Mouse (Mus musculus) 416B (cell line): ENCODE data around the gene Tsc22d1.
A peak's percentile ranks its signal among the peaks of the same experiment; 100 is the strongest.

Experiments
- DNase-seq: peaks from one replicate; pipeline ENCODE4 v3.0.0; 2011; ENCODE audit warnings: low read depth

The Tsc22d1 gene

GRCm38 (mm10) chr14:76414862-76415780 is at the start of gene Tsc22d1:
Gene Tsc22d1 (plus strand): TSS chr14:76414961.
- DNase-seq, result no peak

DNA sequence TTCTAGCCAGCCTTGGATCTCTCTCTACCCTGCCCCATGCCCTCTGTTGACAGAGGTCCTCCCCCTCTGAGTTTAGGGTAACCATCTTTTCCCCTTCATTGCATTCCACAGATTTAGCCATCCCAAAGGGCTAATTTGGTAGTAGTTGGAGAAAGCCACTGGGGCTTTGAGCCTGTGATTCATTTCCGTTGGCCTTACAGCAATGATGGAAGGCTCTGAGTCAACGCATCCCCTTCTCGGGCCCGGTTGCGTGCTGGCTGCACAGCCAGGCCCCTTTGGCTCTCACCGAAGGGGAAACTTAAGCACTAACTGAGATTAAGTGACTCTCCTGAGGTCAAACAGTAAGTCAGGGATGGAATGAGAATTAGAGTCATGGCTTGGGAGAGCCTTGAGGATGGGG is 41.1 kb upstream of the Tsc22d1 start:
- DNase-seq, result peak; percentile 5

- DNase-seq, result no peak
Measured at GRCm38 (mm10) chr14:76374601-76375000, 40.2 kb upstream of the Tsc22d1 start.

- DNase-seq, result no peak
Measured at GRCm38 (mm10) chr14:76376561-76376960, 38.2 kb upstream of the Tsc22d1 start.

GRCm38 (mm10) chr14:76379411-76379810 is 35.4 kb upstream of the Tsc22d1 start:
- no peak for DNase-seq

DNA sequence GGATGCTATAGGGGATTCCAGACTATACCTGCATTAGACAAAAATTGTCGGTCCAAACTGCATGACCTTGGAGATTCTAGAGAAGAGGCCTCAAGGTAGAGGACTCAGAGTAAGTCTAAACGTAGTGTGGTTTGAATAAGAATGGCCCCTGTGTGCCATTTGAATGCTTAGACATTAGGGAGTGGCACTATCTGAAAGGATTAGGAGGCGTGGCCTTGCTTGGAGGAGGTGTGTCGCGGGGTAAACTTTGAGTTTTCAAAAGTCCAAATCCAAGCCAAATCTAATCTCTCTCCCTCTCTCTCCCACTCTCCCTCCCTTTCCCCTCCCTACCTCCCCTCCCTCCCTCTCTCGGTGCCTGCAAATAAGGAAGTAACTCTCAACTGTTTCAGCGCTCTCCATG is 26.7 kb upstream of the Tsc22d1 start:
- DNase-seq, result no peak

- DNase-seq, result no peak
Measured at GRCm38 (mm10) chr14:76398251-76398650, 16.5 kb upstream of the Tsc22d1 start.

DNA sequence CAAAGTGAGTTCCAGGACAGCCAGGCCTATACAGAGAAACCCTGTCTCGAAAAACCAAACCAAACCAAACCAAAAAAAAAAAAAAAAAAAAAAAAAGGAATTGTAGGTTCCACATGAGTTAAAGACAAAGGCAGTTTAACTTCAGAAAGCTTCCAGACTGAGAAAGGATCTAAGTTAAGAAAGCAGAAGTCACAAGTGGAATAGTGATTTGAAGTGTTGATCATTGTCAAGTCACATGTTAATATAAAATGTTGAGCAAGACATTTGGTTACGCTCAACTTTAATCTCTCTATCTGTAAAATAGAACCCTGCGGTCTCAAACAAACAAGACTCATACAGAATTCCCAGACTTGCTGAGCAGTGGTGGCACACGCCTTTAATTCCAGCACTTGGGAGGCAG is 12.2 kb upstream of the Tsc22d1 start:
- no peak for DNase-seq

GRCm38 (mm10) chr14:76409111-76409510 is 5.7 kb upstream of the Tsc22d1 start:
- no peak for DNase-seq

- DNase-seq, result no peak
Measured at GRCm38 (mm10) chr14:76413773-76414121, 1.0 kb upstream of the Tsc22d1 start.

- DNase-seq, result peak; percentile 97
Measured at GRCm38 (mm10) chr14:76414122-76414861, 469 bp upstream of the Tsc22d1 start.

DNA sequence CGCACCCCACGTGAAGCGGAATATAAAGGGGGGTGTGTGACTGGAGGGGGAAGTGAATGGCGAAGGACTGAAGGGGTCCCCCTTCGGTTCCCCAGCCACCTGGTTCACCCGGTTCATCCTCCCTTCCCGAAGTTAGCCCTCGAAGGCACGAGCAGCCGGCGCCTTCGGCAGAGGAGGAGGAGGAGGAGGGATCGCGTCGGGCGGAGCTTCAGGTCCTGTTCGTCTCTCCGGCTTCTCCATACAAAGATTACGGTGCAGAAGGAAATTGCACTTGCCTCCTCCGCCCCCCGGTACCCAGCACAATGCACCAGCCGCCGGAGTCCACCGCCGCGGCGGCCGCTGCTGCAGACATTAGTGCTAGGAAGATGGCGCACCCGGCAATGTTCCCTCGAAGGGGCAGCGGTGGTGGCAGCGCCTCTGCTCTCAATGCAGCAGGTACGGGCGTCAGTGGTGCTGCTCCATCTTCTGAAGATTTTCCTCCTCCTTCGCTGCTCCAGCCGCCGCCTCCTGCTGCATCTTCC is 1.1 kb downstream of the Tsc22d1 start:
- peak; percentile 42 for DNase-seq

DNA sequence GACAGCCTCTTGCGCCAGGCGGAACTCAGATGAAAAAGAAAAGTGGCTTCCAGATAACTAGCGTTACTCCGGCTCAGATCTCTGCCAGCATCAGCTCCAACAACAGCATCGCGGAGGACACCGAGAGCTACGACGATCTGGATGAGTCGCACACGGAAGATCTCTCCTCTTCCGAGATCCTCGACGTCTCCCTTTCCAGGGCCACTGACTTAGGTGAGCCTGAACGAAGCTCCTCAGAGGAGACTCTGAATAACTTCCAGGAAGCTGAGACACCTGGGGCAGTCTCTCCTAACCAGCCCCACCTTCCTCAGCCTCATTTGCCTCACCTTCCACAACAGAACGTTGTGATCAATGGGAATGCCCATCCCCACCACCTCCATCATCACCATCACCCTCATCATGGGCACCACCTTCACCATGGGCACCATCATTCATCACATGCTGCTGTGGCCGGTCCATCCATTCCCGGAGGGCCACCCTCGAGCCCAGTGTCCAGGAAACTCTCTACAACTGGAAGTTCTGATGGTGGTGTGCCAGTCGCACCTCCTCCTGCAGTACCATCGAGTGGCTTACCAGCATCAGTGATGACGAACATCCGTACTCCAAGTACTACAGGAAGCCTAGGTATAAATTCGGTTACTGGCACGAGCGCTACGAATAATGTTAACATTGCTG is 1.7 kb downstream of the Tsc22d1 start:
- no peak for DNase-seq

DNA sequence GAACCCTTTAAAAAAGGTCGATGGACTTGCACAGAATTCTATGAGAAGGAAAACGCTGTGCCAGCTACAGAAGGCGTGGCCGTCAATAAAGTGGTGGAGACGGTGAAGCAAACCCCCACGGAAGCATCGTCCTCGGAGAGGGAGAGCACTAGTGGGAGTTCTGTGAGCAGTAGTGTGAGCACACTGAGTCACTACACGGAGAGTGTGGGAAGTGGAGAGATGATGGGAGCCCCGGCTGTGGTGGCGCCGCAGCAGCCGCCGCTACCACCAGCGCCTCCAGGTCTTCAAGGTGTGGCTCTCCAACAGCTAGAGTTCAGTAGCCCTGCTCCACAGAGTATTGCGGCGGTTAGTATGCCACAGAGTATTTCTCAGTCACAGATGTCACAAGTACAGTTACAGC is 2.6 kb downstream of the Tsc22d1 start:
- DNase-seq, result no peak

GRCm38 (mm10) chr14:76420726-76421125 is 6.0 kb downstream of the Tsc22d1 start:
- DNase-seq, result no peak

GRCm38 (mm10) chr14:76421162-76421561 is 6.4 kb downstream of the Tsc22d1 start:
- no peak for DNase-seq

- no peak for DNase-seq
Measured at GRCm38 (mm10) chr14:76425422-76425821, 10.7 kb downstream of the Tsc22d1 start.

DNA sequence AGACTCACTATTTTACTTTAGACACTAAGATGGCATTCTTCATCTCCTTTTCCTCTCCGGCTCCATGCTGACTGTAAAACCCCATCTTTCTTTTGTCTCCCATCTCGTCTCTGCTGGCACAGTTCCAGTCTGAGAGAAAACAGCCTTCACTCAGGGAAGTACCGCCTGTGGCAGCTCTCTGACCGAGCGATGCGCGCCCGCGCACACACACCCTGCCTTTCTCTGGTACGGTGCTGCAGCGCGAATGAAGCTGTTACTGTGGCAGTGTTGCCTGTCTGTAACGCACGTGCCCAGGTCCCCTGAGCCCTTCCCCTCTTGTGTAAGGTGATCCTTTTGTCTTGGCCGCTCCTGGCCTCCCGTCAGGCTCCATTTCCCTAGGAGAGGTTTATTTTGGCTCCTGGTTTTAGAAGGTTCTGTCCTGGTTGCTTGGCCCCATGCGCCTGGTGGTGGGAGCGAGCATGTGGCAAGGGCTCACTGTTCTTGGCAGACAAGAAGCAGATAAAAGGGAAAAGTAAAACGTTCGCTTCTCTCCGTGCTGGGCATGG is 11.3 kb downstream of the Tsc22d1 start:
- DNase-seq, result no peak

GRCm38 (mm10) chr14:76428855-76429254 is 14.1 kb downstream of the Tsc22d1 start:
- peak; percentile 92 for DNase-seq

- DNase-seq, result no peak
Measured at GRCm38 (mm10) chr14:76431918-76432317, 17.2 kb downstream of the Tsc22d1 start.

- no peak for DNase-seq
Measured at GRCm38 (mm10) chr14:76432369-76432768, 17.6 kb downstream of the Tsc22d1 start.

DNA sequence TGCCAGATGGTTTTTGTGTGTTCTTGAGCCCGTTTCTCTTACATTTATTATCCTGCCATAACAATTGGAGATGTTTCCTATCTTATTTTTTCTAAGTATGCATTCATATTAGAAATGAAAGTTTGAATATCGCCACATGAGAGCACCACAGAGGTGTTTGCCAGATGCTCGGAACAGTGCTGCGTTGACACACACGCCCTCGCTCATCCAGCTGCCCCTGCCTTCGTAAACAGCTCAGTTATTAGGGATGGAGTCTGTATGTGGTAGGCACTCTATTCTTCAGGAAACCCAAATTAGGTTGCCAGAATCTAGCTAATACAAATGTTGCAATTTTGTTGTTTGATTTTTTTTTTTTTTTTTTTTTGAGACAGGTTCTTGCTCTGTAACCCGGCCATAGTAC is 18.1 kb downstream of the Tsc22d1 start:
- no peak for DNase-seq
